Mouse (Mus musculus) bone marrow, adult 2 months (tissue): Measurements from ENCODE around the gene Prkcb.

Experiments used
- CTCF ChIP-seq: fragments of 200-500 bp; IDR thresholded peaks from 2 replicates; pipeline ENCODE4 v1.5.1; 2011; ENCODE audit warnings: low read length, control low read depth; ENCODE audit not compliant: control insufficient read depth, insufficient read depth
- POLR2A ChIP-seq: fragments of 200-500 bp; IDR thresholded peaks from 2 replicates; pipeline ENCODE4 v1.6.1; 2011; ENCODE audit warnings: low read depth, mild to moderate bottlenecking, control low read depth, low read length, borderline replicate concordance; ENCODE audit not compliant: control insufficient read depth

- no peak for TF ChIP-seq POLR2A
- peak; percentile 67 for TF ChIP-seq CTCF
Observed at GRCm38 (mm10) chr7:122465823-122466549, 177.4 kb downstream of the Prkcb start.
